Mouse (Mus musculus) midbrain, embryonic 14.5 days (tissue): Measurements from ENCODE around the gene Clec11a. TPM values are rescaled to one million over a fixed set of nuclear protein-coding genes. Genes with fewer than 3 reads are reported as not detected.

Experiments
- ATAC-seq: fragments of 200-750 bp; cut with Nextera tagmentation; 2 replicates; pipeline ENCODE4 v1.8.0; 2017; ENCODE audit warnings: moderate number of reproducible peaks, moderate library complexity; ENCODE audit not compliant: low FRiP score, low TSS enrichment
- DNase-seq: peaks from one replicate; pipeline ENCODE4 v3.0.0-alpha.2; 2015
- H3K27ac ChIP-seq: fragments of 300-500 bp; sonication (generic); replicated peaks from 2 replicates; pipeline ENCODE4 v1.5.1; 2014; ENCODE audit warnings: mild to moderate bottlenecking, low read depth, low read length, moderate library complexity
- H3K27me3 ChIP-seq: fragments of 300-500 bp; sonication (generic); 2 replicates; pipeline ENCODE4 v1.6.1; 2014; ENCODE audit warnings: low read length, control low read depth, mixed read lengths; ENCODE audit not compliant: control insufficient read depth, insufficient read depth
- H3K36me3 ChIP-seq: fragments of 300-500 bp; sonication (generic); 2 replicates; pipeline ENCODE4 v1.6.1; 2014; ENCODE audit warnings: low read length, control low read depth; ENCODE audit not compliant: control insufficient read depth, insufficient read depth
- H3K4me1 ChIP-seq: fragments of 300-500 bp; sonication (generic); 2 replicates; pipeline ENCODE4 v1.6.1; 2014; ENCODE audit warnings: mild to moderate bottlenecking, antibody characterized with exemption, low read length, control low read depth; ENCODE audit not compliant: control insufficient read depth, insufficient read depth
- H3K4me2 ChIP-seq: fragments of 300-500 bp; sonication (generic); 2 replicates; pipeline ENCODE4 v1.6.1; 2014; ENCODE audit warnings: mild to moderate bottlenecking, low read length, moderate library complexity
- H3K4me3 ChIP-seq: fragments of 300-500 bp; sonication (generic); replicated peaks from 2 replicates; pipeline ENCODE4 v1.5.1; 2014; ENCODE audit warnings: low read depth, low read length
- H3K9ac ChIP-seq: fragments of 300-500 bp; sonication (generic); replicated peaks from 2 replicates; pipeline ENCODE4 v1.6.1; 2014; ENCODE audit warnings: mild to moderate bottlenecking, low read length, moderate library complexity
- H3K9me3 ChIP-seq: fragments of 300-500 bp; sonication (generic); 2 replicates; pipeline ENCODE4 v1.6.1; 2016; ENCODE audit warnings: low read length, control low read depth, mixed read lengths; ENCODE audit not compliant: control insufficient read depth
- WGBS: fragments of 180-500 bp; shearing (Covaris S2); extraction: QIAGEN DNeasy Blood & Tissue Kit; methylation state at CpG from one replicate; pipeline ENCODE4 v1.1.7; 2014; 5-methylcytosine and 5-hydroxymethylcytosine counted together
- polyA plus RNA-seq: library from polyadenylated mRNA; unstranded; fragments of >200 nt; fragmentation: Nextera tagmentation; extraction: Ambion mirVana; gene quantifications from 2 replicates; pipeline ENCODE4 v1.2.1, GENCODE M21; 2014

Gene Clec11a
- polyA plus RNA-seq, 1 experiment from 2014 or later = 4.6 TPM

GRCm38 (mm10) chr7:44276461-44277249 is 30.0 kb downstream of the Clec11a start:
- H3K4me3 ChIP-seq = no peak overlapping the region
- WGBS = 61% methylated on average over 10 of the region's 10 CpGs
- no peaks in the 10 kb centered on the region for H3K9me3 ChIP-seq

GRCm38 (mm10) chr7:44275546-44275945 is 31.2 kb downstream of the Clec11a start:
- WGBS = 80% methylated on average over 3 of the region's 3 CpGs
- Histone ChIP-seq H3K27ac (no peak overlapping the region), H3K36me3 (no peaks in the 10 kb centered on the region), H3K27me3 (no peaks in the 10 kb centered on the region), H3K9ac (no peak overlapping the region), H3K4me3 (no peak overlapping the region), H3K4me2 (no peak overlapping the region), H3K4me1 (no peaks in the 10 kb centered on the region), H3K9me3 (no peaks in the 10 kb centered on the region)
- DNase-seq = no peak
- no peak for ATAC-seq

More at GRCm38 (mm10) chr7:44276461-44277249, 30.0 kb downstream of the Clec11a start:
- Histone ChIP-seq H3K27ac (no peak overlapping the region), H3K4me2 (no peak overlapping the region), H3K36me3 (no peaks in the 10 kb centered on the region), H3K9ac (no peak overlapping the region), H3K27me3 (no peaks in the 10 kb centered on the region), H3K4me1 (no peaks in the 10 kb centered on the region)
- ATAC-seq = no peak
- DNase-seq = no peak

- H3K9me3 ChIP-seq = no peaks in the 10 kb centered on the region
- no peak overlapping the region for H3K9ac ChIP-seq
- no peak overlapping the region for H3K27ac ChIP-seq
- ATAC-seq (no peak), DNase-seq (no peak)
- H3K4me3 ChIP-seq = no peak overlapping the region
- H3K4me1 ChIP-seq = no peaks in the 10 kb centered on the region
- WGBS = 55% methylated on average over 11 of the region's 11 CpGs
- no peaks in the 10 kb centered on the region for H3K36me3 ChIP-seq
- no peaks in the 10 kb centered on the region for H3K27me3 ChIP-seq
- no peak overlapping the region for H3K4me2 ChIP-seq
These were observed 32.6 kb downstream of the Clec11a start for GRCm38 (mm10) chr7:44274096-44274495.

GRCm38 (mm10) chr7:44273446-44273845 is 33.3 kb downstream of the Clec11a start:
- H3K27ac ChIP-seq = no peak overlapping the region
- H3K36me3 ChIP-seq = no peaks in the 10 kb centered on the region
- WGBS = 58% methylated on average over 7 of the region's 7 CpGs
- no peak overlapping the region for H3K4me2 ChIP-seq
- no peak for DNase-seq
- ATAC-seq = no peak
- H3K4me1 ChIP-seq = no peaks in the 10 kb centered on the region
- no peaks in the 10 kb centered on the region for H3K9me3 ChIP-seq
- H3K27me3 ChIP-seq = no peaks in the 10 kb centered on the region
- H3K4me3 ChIP-seq = no peak overlapping the region
- H3K9ac ChIP-seq = no peak overlapping the region

- ATAC-seq (no peak), DNase-seq (no peak)
- H3K4me3 ChIP-seq = no peak overlapping the region
- H3K27ac ChIP-seq = no peak overlapping the region
- H3K27me3 ChIP-seq = no peaks in the 10 kb centered on the region
- H3K4me2 ChIP-seq = no peak overlapping the region
- H3K4me1 ChIP-seq = no peaks in the 10 kb centered on the region
- WGBS = 93% methylated on average over 7 of the region's 7 CpGs
- H3K9me3 ChIP-seq = no peaks in the 10 kb centered on the region
- no peak overlapping the region for H3K9ac ChIP-seq
- H3K36me3 ChIP-seq = no peaks in the 10 kb centered on the region
These were observed 34.2 kb downstream of the Clec11a start for GRCm38 (mm10) chr7:44272546-44272945.

- no peak overlapping the region for H3K9ac ChIP-seq
- no peaks in the 10 kb centered on the region; the same call in 1 of the 2 replicates for H3K27me3 ChIP-seq
- H3K4me2 ChIP-seq = no peak overlapping the region
- no peaks in the 10 kb centered on the region for H3K9me3 ChIP-seq
- no peaks in the 10 kb centered on the region for H3K4me1 ChIP-seq
- H3K27ac ChIP-seq = no peak overlapping the region
- H3K36me3 ChIP-seq = no peaks in the 10 kb centered on the region
- no peak overlapping the region for H3K4me3 ChIP-seq
- DNase-seq (peak; percentile 66), ATAC-seq (no peak)
- WGBS = 68% methylated on average over 2 of the region's 2 CpGs
These were observed 35.4 kb downstream of the Clec11a start for GRCm38 (mm10) chr7:44271309-44271708.

GRCm38 (mm10) chr7:44269397-44269796 is 37.3 kb downstream of the Clec11a start:
- Histone ChIP-seq H3K27ac (no peak overlapping the region), H3K9me3 (no peaks in the 10 kb centered on the region), H3K4me3 (no peak overlapping the region), H3K36me3 (no peaks in the 10 kb centered on the region), H3K9ac (no peak overlapping the region), H3K4me1 (no peaks in the 10 kb centered on the region), H3K27me3 (no peaks in the 10 kb centered on the region; the same call in 1 of the 2 replicates), H3K4me2 (no peak overlapping the region)
- no peak for ATAC-seq
- 92% methylated on average over 2 of the region's 2 CpGs for WGBS
- DNase-seq = no peak

GRCm38 (mm10) chr7:44268117-44268516 is 38.6 kb downstream of the Clec11a start:
- 83% methylated on average over 11 of the region's 11 CpGs for WGBS
- ATAC-seq (no peak), DNase-seq (no peak)
- Histone ChIP-seq H3K4me1 (peaks cover 3% of the 10 kb centered on the region; the same call in 1 of the 2 replicates), H3K9me3 (no peaks in the 10 kb centered on the region), H3K4me3 (no peak overlapping the region), H3K27ac (no peak overlapping the region), H3K9ac (0 out of 2 replicates have a peak overlapping the region, but pooled peaks have one; percentile 4), H3K36me3 (no peaks in the 10 kb centered on the region), H3K27me3 (no peaks in the 10 kb centered on the region; the same call in 1 of the 2 replicates), H3K4me2 (no peak overlapping the region)
